Mouse (Mus musculus): ENCODE data around the gene Clca4a.
"Not testable (repeated sequence)": the region's sequence is repeated elsewhere in the genome, so short reads cannot be mapped to it uniquely, and the experiment has no call there.

Gene Clca4a

DNA sequence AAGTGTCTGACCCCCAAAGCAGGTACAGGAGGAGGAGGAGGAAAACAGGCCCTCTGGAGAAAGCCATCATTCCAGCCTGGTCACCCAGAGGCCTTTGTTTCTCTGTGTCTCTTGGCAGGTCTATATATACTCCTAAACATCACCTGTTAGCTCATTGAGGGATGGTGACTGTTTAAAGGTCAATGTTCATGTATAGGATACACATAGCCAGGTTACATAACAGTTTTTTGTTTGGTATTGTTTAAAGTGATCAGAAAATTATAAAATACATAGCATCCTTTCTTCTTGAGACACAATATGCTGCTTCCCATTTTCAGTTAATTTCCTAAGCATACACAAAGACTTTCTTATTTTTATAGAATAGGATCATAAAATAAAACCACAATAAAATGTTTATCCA, at the start of gene Clca4a:
Gene Clca4a, minus strand, starts transcription at position 101 of the 400 bp plus-strand sequence.
- no peak for DNase-seq

DNA sequence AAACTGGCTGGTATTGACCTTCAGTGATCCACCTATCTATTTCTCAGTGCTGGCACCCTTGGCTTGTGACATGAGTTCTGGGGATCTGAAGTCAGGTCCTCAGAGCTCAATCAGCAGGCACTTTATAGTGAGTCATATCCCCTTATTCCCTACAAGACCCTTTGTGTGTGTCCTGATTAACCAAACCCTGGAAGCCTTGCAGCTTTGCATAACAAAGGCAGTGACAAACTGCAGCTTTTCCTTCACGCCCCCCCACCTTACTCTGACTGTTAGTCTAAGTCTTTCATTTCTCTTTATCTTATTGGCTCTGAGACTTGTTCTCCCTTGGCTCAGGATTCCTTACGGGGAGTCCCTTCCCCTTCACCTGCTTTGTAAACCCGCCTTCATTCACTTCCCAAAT, 43.0 kb upstream of the Clca4a start:
- no peak for DNase-seq

DNA sequence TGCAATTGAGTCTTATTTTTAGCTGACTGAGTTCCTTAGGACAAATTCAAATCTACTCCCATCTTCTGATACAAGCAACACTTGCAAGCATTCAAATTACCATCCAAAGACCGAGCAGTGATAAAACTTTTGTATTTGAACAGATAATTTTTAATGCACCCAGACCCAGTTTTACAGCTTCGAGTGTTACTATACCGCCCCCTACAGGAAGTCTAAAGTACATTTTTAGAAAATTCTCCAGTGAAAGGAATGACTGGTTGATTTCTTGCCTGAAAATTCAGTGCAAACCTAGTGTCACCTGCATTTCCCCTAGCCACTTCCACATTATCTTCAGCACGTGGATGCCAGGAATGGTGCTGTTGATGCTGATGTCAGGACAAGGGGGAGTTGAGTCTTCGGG, 29.6 kb upstream of the Clca4a start:
- DNase-seq, result no peak

DNA sequence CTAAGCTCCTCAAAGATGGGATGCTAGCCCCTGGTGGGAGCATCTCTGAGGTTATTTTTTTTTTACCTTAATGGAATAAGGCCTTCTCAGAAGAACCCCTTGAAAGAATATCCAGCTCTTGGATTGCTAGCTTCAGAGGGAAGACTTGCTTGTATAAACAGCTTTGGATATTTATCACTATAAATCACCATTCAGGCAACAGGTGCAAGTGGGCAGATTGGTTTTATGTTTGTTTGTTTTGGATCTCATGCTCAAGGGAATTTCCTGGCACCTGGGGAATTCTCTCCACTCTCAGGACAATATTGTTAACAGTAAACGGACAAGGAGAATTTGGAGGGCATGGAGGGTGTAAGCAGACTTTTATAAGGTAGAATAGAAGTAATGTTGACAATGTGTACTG, 26.1 kb upstream of the Clca4a start:
- no peak for DNase-seq

DNA sequence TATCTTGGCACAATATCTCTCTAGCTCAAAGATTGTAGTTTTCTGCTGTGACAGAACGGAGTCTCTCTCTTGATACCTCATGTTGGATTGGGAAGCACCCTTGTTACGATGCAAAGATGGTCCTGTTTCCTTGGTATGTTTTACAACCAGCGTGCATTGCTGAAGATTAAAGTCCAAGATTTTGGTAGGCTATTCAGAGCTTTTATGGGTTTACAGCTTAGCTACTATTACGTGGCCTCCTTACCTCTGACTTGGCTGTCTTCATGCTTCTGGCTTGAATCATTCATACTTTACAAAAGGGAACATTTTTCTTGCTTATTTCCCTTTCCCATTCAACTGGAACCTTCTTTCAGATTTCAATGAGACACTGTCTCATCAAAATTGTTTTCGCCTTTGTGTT, 18.2 kb upstream of the Clca4a start:
- no peak for DNase-seq

DNA sequence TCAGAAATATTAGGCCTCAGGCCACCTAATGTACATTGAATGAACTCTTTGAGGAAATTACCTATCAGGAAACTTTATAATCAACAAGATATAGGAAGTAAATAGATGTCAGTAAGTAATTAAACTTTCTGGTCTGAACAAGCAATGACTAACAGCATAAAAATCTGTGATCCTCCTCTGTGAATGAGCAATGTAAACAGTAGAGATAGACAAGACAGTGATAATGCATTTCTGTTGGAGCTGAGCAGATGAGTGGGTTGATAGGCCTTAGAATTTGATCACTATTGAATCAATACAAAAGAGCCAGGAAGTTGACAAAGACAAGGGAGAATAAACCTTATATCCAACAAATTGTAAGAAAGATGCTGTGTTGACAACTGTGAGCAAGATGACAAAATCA, 17.8 kb upstream of the Clca4a start:
- no peak for DNase-seq

DNA sequence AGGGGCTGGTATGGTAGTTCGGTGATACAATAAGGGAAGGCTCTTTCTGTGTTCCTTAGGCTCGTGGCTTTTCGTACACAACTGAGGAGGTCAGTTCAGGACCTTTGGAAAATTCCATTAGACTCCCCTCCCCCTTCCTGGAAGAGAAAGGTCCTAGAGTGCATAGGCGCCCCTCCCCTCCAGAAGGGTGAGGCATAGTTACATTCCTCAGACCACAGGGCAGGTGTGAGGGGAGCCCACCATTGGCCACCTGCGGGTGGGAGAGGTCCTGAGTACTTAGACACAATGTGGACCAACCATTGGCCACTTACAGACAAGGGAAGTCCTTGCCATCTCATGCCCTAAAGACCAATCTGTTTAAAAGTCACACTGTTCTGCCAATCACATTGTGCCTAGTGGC, 11.0 kb upstream of the Clca4a start:
- DNase-seq, result no peak

DNA sequence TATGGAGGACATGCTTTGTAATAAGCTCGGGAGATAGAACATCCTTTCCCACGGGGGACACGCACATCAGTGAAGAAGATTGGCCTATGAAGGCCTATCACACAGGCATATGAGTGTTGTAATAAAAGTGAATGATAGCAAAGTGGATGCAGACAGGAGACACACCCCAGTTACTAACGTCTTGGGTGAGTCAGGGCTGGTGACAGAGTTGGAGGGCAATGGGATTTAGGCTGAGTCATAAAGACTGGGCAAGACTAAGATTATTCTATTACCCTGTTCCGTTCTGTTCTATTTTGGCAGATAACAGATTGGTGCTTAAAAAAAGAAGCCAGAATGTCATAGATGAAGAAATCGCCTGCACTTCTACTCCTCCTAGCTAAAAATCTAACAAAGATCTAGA, 5.7 kb upstream of the Clca4a start:
- DNase-seq, result no peak

DNA sequence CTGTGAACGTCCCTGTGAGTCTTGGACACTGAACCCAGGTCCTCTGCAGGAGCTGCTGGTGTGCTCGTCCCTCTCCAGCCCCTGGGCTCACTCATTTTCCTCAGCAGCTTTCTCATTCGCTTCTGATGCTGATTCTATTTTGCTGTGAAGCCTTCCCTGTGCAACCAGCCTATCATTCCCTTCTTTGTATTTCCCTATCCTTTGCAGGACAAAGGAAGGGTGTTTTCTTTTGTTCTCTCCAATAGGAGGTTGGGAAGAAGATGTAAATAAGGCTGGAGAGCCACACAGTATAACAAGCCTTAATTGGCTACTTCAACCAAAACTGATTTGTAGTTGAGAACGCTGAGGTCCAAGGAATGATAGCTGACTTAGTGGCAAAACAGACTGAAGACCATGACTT, 2.8 kb upstream of the Clca4a start:
- no peak for DNase-seq

DNA sequence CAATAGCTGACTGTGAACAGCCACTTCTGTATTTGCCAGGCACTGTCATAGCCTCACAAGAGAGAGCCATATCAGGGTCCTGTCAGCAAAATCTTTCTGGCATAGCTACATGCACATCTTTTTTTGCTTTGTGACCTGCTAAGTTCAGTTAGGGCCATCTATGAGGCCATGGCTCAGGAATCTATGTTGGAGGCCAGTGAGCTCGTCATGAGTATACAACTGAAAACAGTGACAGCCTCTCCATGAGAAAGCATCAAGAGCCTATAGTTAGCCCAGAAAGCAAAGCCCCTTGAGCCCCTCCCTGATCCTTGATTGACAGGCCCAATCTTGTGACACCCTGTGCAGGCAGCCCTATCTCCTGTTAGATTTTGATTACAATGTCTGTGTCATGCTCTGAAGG, 1.2 kb upstream of the Clca4a start:
- no peak for DNase-seq

DNA sequence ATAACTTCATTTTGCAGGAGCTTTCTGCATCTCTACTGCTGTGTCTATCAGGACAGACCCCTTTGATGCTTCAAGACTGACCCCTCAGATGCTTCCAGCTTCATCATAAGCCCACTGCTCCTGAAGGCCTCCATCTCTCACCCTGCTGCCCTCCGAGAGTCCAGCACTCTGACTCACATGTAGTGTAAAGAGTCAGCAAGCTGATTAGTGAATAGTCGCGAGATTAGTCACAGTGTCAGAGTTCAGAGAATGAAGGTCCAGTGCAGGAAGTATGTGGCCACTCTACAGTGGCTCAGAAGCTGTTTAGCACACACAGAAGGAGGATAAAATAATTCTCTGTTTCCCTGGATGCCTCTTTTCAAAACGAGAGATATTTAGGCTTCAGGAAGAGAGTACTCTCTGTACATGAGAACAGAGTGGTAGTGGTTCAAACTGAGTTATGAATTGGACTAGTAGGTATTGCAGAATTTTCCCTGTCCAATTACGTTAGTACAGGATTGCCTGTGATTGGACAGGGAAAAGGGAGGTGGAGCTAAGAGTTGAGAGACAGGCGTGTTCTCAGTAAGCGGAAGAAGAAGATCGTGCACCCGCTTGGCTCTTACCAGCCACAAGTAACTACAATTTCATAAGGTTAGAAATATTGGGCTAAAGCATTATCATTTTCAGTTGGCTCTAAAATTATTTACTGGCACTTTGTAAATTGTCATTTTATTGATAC, 3.1 kb downstream of the Clca4a start:
- no peak for DNase-seq

DNA sequence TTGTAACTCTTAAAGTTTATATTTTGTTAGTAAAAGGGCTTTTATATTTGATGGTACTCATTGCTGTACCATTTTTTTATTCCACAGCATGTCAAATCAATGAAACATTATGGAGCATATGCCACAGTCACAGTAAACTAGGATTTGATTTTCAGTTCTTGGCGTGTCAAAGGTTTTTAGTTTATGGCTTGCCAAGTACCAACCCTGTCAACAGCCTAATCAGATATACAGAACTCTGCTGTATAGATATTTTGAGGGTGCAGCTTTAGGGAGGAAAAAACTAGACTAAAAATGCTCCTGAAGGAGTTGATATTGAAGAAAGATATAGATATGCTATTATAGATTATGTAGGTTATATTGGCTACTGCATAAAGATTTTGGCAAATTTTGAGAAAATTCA, 5.1 kb downstream of the Clca4a start:
- DNase-seq, result no peak

DNA sequence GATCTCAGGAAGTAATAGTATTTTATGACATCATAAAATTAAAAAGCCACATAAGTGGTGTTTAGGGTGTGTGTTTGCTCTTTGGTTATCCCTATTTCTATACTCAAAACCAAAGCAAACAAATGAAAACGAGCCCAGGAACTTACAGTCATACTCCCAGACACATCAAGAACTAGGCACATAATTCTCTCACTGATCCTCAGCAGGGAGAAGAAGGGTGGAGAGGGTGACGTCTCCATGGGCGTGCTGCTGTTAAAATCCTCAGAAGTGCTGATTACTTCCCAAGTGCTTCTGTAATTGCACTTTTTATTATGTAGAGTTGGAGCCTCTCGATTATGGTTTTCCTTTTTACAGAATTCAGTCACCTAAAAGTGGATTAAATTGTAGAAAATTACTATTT, 8.8 kb downstream of the Clca4a start:
- no peak for DNase-seq

DNA sequence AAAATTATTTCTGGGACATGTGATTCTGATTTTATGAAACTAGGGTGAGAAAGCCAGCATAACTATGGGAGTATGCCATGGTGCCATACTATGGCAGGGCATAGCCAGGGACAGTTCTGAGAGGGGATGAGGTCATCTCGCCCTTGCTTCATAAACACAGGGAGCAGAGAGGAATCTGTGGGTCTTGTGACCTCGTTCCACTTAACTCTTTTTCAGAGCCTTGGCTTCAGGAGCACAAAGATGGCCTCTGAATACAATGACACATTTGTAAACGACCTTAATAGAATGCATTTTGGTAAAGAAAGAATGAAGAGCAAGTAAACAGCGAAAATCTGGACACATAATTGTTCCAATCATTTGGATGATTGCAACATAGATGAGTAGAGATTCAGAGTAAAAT, 24.0 kb downstream of the Clca4a start:
- DNase-seq, result no peak

DNA sequence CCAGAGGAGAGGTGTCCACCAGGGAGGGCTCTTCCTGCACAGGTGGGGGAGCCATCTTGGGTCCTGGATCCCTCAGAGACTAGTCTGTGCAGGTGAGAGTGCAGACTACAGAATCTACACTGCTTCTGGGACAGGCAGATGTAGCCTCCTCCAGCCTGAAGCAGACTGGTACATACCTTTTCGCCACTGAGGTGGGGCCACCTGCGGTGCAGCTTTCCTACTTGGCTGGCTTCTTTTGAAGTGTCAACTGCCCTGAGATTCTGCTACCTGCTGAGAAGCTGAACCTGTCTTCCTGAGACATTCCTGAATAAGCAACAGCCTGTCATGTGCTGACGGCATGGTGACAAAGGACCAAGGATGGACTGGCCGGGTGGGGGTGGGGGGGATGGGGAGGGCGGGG, 27.5 kb downstream of the Clca4a start:
- DNase-seq, result not testable (repeated sequence)

DNA sequence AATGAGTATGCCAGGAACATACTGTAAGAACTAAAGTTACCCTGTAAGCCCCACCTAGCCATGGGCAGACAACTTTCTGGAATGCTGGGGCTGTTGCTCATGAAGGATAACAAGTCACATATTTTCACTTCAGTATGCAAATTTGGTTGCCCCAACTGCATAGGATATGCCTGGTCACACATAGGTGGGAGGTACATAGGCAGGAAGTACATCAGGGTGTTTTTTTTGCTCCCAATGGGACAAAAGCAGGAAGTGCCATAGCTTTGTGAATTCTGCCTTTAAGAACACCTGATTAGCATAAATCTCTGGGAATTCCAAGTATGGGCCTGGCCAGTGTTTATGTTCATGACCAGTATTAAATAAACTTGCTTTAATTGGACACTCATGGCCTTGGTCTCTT, 41.2 kb downstream of the Clca4a start:
- not testable (repeated sequence) for DNase-seq

DNA sequence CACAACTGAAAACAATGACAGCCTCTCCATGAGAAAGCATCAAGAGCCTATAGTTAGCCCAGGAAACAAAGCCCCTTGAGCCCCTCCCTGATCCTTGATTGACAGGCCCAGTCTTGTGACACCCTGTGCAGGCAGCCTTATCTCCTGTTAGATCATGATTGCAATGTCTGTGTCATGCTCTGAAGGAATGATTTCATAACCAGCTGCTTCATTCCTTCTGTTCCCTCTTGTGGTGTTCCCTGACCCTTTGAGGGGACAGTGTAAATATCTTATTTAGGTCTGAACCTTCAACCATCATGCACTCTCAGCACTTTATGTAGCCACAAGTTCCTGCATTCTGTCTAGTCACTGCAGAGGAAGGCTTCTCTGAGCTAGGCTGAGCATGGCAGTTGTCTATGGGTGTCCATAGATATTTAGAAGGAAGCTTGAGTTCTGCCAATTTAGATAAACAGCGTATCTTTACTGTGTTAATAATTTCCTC, 41.8 kb downstream of the Clca4a start:
- no peak for DNase-seq

DNA sequence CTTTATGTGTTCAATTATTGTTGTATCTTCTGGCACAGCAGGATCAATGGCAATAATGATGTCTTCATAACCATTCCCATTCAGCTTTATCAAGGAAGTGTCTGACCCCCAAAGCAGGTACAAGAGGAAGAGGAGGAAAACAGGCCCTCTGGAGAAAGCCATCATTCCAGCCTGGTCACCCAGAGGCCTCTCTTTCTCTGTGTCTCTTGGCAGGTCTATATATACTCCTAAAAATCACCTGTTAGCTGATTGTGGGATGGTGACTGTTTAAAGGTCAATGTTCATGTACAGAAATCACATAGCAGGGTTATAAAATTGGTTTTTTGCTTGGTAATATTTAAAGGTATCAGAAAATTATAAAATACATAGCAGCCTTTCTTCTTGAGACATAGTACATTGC, 42.5 kb downstream of the Clca4a start, which contains the start of gene Clca4b:
Gene Clca4b, minus strand, starts transcription at position 195 of the 400 bp plus-strand sequence.
- no peak for DNase-seq

DNA sequence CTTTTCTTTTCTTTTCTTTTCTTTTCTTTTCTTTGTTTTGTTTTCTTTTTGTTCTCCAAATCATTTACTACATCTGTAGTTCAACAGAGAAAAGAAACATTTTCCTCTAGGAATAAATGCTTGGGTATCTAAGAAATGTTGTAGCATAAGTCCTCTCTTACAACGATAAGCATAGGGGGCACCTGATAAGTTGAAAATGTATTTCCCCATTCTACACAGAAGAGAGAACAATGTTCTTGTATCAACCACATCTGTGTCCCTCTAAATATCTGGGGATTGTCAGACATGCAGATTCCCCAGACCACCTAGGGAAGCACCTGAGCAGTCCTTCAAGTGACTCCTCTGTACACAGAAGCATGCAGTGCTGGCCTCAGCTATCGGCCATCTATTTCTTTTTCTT, 60.8 kb downstream of the Clca4a start:
- no peak for DNase-seq
